ENCODE assay signal across 25 mouse cellular contexts in genomic region chr2:163393976-163394375, GRCm38 (mm10). TPM values are rescaled to one million over a fixed set of nuclear protein-coding genes. Genes with fewer than 3 reads are reported as not detected.
A peak's percentile ranks its signal among the peaks of the same experiment; 100 is the strongest.
DNase-seq lines count a peak whose midpoint lies in the region; ATAC-seq and TF ChIP-seq lines count a peak whose summit lies in the region.
"Had no signal": no experiment of that assay in that cellular context is flagged by ENCODE, and none has a peak within 500 bp of the region (broad histone marks: within the 10 kb centered on the region; RNA-seq: fewer than 3 reads in every experiment).

No protein-coding gene starts in this region.

- H3K27ac ChIP-seq in heart, adult 2 months: peak overlapping the region; percentile 97
- peak overlapping the region; percentile 84 to 95 for H3K27ac ChIP-seq in heart, embryonic 14.5 days (replicated peaks in 1 of 2; ENCODE audit: control insufficient read depth in 1 of 2, insufficient read depth in 1 of 2, low read depth in 2 of 2, low read length in 2 of 2)
- H3K27ac ChIP-seq in intestine, embryonic 14.5 days (ENCODE audit: low read depth): no peak overlapping the region
- no peak overlapping the region for H3K27ac ChIP-seq in stomach, embryonic 15.5 days
- H3K27ac ChIP-seq in midbrain, embryonic 15.5 days: no peak overlapping the region
- H3K27ac ChIP-seq: embryonic facial prominence, embryonic 15.5 days; hindbrain, embryonic 10.5 days; hindbrain, postnatal 0 days; left cerebral cortex, adult 2 months; limb, embryonic 10.5 days had no signal

- TF ChIP-seq POLR2A in heart, adult 2 months (IDR thresholded peaks at IDR 0.05; ENCODE audit: insufficient read depth, low read depth, low read length): no peak

- DNase-seq in heart, adult 2 months: peak in 1 of 2 experiments; percentile 39
- DNase-seq in heart, postnatal 25 days (ENCODE audit: low spot score): no peak
- DNase-seq in intestine, embryonic 14.5 days (ENCODE audit: low spot score): no peak
- no peak for DNase-seq in right cerebral cortex, postnatal 4 days
- DNase-seq: adrenal gland, postnatal 36 days; B cell, adult 2 months; cerebellum, adult 11-12 months; cerebellum, postnatal 36 days; kidney, adult 8-10 months; kidney, postnatal 4 days; layer of hippocampus, adult 9-11 months; liver, postnatal 0 days; lung, postnatal 4 days; retina, postnatal 1 day had no signal

- no peaks in the 10 kb centered on the region for H3K9me3 ChIP-seq in heart, embryonic 14.5 days (ENCODE audit: control insufficient read depth, low read length)
- no peaks in the 10 kb centered on the region for H3K9me3 ChIP-seq in intestine, embryonic 14.5 days (ENCODE audit: control insufficient read depth, low read length)
- no peaks in the 10 kb centered on the region for H3K9me3 ChIP-seq in stomach, embryonic 15.5 days
- no peaks in the 10 kb centered on the region for H3K9me3 ChIP-seq in midbrain, embryonic 15.5 days
- H3K9me3 ChIP-seq: embryonic facial prominence, embryonic 15.5 days; hindbrain, embryonic 10.5 days; limb, embryonic 10.5 days had no signal

- H3K79me2 ChIP-seq in heart, adult 2 months (replicated peaks; ENCODE audit: control insufficient read depth, insufficient read depth, low read length): 0 out of 2 replicates have a peak, but pooled peaks cover 1% of the 10 kb centered on the region

- TF ChIP-seq CTCF in heart, adult 2 months (IDR thresholded peaks at IDR 0.05): no peak

- H3K9ac ChIP-seq in heart, adult 2 months (ENCODE audit: low read depth, low read length): peak overlapping the region; percentile 47
- peak overlapping the region; percentile 94 for H3K9ac ChIP-seq in heart, embryonic 14.5 days (ENCODE audit: low read length)
- 0 out of 2 replicates have a peak overlapping the region, but pooled peaks have one; percentile 6 for H3K9ac ChIP-seq in intestine, embryonic 14.5 days (ENCODE audit: low read length)
- no peak overlapping the region for H3K9ac ChIP-seq in stomach, embryonic 15.5 days
- H3K9ac ChIP-seq in midbrain, embryonic 15.5 days: no peak overlapping the region
- H3K9ac ChIP-seq: embryonic facial prominence, embryonic 15.5 days; liver, postnatal 0 days had no signal

- H3K4me3 ChIP-seq in heart, adult 2 months: peak overlapping the region; percentile 63
- peak overlapping the region; percentile 76 to 91 for H3K4me3 ChIP-seq in heart, embryonic 14.5 days (ENCODE audit: control insufficient read depth in 1 of 2, insufficient read depth in 1 of 2, low read depth in 1 of 2, low read length in 2 of 2)
- H3K4me3 ChIP-seq in intestine, embryonic 14.5 days (ENCODE audit: low read depth, low read length): no peak overlapping the region
- peak overlapping the region; percentile 3; the same call in 1 of the 2 replicates for H3K4me3 ChIP-seq in stomach, embryonic 15.5 days (replicated peaks)
- H3K4me3 ChIP-seq in midbrain, embryonic 15.5 days: no peak overlapping the region
- H3K4me3 ChIP-seq: embryonic facial prominence, embryonic 15.5 days; hindbrain, embryonic 10.5 days; left cerebral cortex, adult 2 months; limb, embryonic 10.5 days had no signal

- H3K4me1 ChIP-seq in heart, adult 2 months (ENCODE audit: control insufficient read depth, insufficient read depth, low read length): peaks cover 12% of the 10 kb centered on the region
- peaks cover 23 to 26% of the 10 kb centered on the region in 2 experiments for H3K4me1 ChIP-seq in heart, embryonic 14.5 days (ENCODE audit: control insufficient read depth in 2 of 2, insufficient read depth in 2 of 2, low read length in 2 of 2)
- peaks cover 10% of the 10 kb centered on the region for H3K4me1 ChIP-seq in intestine, embryonic 14.5 days (replicated peaks; ENCODE audit: control insufficient read depth, insufficient read depth, low read length)
- 0 out of 2 replicates have a peak, but pooled peaks cover 11% of the 10 kb centered on the region for H3K4me1 ChIP-seq in stomach, embryonic 15.5 days
- H3K4me1 ChIP-seq in midbrain, embryonic 15.5 days: no peaks in the 10 kb centered on the region

- H3K36me3 ChIP-seq in heart, adult 2 months (ENCODE audit: control insufficient read depth, insufficient read depth, low read length): peaks cover 10% of the 10 kb centered on the region
- H3K36me3 ChIP-seq in heart, embryonic 14.5 days (ENCODE audit: control insufficient read depth, insufficient read depth, low read length): peaks cover 21% of the 10 kb centered on the region
- no peaks in the 10 kb centered on the region for H3K36me3 ChIP-seq in intestine, embryonic 14.5 days (ENCODE audit: control insufficient read depth, insufficient read depth, low read length)
- no peaks in the 10 kb centered on the region for H3K36me3 ChIP-seq in stomach, embryonic 15.5 days
- no peaks in the 10 kb centered on the region for H3K36me3 ChIP-seq in midbrain, embryonic 15.5 days (replicated peaks)
- H3K36me3 ChIP-seq: embryonic facial prominence, embryonic 15.5 days; hindbrain, embryonic 10.5 days; limb, embryonic 10.5 days had no signal

- peak overlapping the region; percentile 80 for H3K4me2 ChIP-seq in heart, embryonic 14.5 days (ENCODE audit: low read length)
- H3K4me2 ChIP-seq in intestine, embryonic 14.5 days (ENCODE audit: low read length): peak overlapping the region; percentile 48
- peak overlapping the region; percentile 32; the same call in 1 of the 2 replicates for H3K4me2 ChIP-seq in stomach, embryonic 15.5 days
- no peak overlapping the region for H3K4me2 ChIP-seq in midbrain, embryonic 15.5 days
- H3K4me2 ChIP-seq: embryonic facial prominence, embryonic 15.5 days had no signal

- intact Hi-C loops in heart, adult 2 months (cut with DNase I): loop anchor here (2.0 kb wide), 1 partner anchor 29 kb away; no protein-coding TSS in a partner anchor
- intact Hi-C loops in heart, postnatal 25 days (cut with DNase I): no loop called here

- no peak for TF ChIP-seq EP300 in heart, adult 2 months (IDR thresholded peaks at IDR 0.05; ENCODE audit: insufficient read depth, low read depth, low read length)

- 43% methylated on average over 6 of the region's 6 CpGs for WGBS in heart, adult 2 months
- 26% methylated on average over 6 of the region's 6 CpGs for WGBS in heart, embryonic 14.5 days
- WGBS in intestine, embryonic 14.5 days: 66% methylated on average over 6 of the region's 6 CpGs
- WGBS in stomach, embryonic 15.5 days: 67% methylated on average over 6 of the region's 6 CpGs
- WGBS in midbrain, embryonic 15.5 days: 66% methylated on average over 6 of the region's 6 CpGs

- no peaks in the 10 kb centered on the region for H3K27me3 ChIP-seq in heart, adult 2 months (ENCODE audit: control insufficient read depth, insufficient read depth, low read length)
- no peaks in the 10 kb centered on the region for H3K27me3 ChIP-seq in heart, embryonic 14.5 days (ENCODE audit: control insufficient read depth, insufficient read depth, low read length)
- H3K27me3 ChIP-seq in intestine, embryonic 14.5 days (replicated peaks; ENCODE audit: control insufficient read depth, insufficient read depth, low read length): no peaks in the 10 kb centered on the region
- H3K27me3 ChIP-seq in stomach, embryonic 15.5 days (replicated peaks): no peaks in the 10 kb centered on the region
- no peaks in the 10 kb centered on the region for H3K27me3 ChIP-seq in midbrain, embryonic 15.5 days (replicated peaks)
- H3K27me3 ChIP-seq: embryonic facial prominence, embryonic 15.5 days had no signal

- ATAC-seq in heart, embryonic 14.5 days (ENCODE audit: insufficient number of reproducible peaks, insufficient read depth, low FRiP score, low read depth): no peak
- 0 out of 2 replicates have a peak, but pooled peaks have one; percentile 12 for ATAC-seq in intestine, embryonic 14.5 days (replicated peaks; ENCODE audit: low FRiP score, low TSS enrichment, low read depth)
- ATAC-seq in stomach, embryonic 15.5 days (ENCODE audit: insufficient read depth, low FRiP score, low read depth): no peak
- no peak for ATAC-seq in midbrain, embryonic 15.5 days (replicated peaks)
- ATAC-seq: forebrain, embryonic 16.5 days; hindbrain, postnatal 0 days; liver, postnatal 0 days had no signal

RNA-seq across cellular contexts. Expression of gene Jph2, which starts 3.8 kb away (rescaled TPM):
- total RNA-seq in heart, adult 2 months (2021): 100 to 1,000 TPM; 389 to 391 TPM
- 193 and 253 TPM in 2 replicates for polyA plus RNA-seq in heart, adult 2 months (2012; rRNA removed)
- 100 to 1,000 TPM; 374 to 418 TPM for total RNA-seq in heart, postnatal 25 days (2021)
- polyA plus RNA-seq in heart, embryonic 14.5 days (2014; fragmentation: Nextera tagmentation; extraction: Ambion mirVana): 25.5 and 29.4 TPM in 2 replicates
- 5.6 and 5.9 TPM in 2 replicates for polyA plus RNA-seq in intestine, embryonic 14.5 days (2014; fragmentation: Nextera tagmentation; extraction: Ambion mirVana)
- 12.7 and 13.1 TPM in 2 replicates for polyA plus RNA-seq in stomach, embryonic 15.5 days (2015; fragmentation: Nextera tagmentation; extraction: Ambion mirVana)
- 0.93 and 0.94 TPM in 2 replicates for polyA plus RNA-seq in midbrain, embryonic 15.5 days (2015; fragmentation: Nextera tagmentation; extraction: Ambion mirVana)

RNA-seq across cellular contexts. Expression of gene Oser1, which starts 30.5 kb away (rescaled TPM):
- 10 to 100 TPM; 19.6 to 21.2 TPM for total RNA-seq in heart, adult 2 months (2021)
- polyA plus RNA-seq in heart, adult 2 months (2012; rRNA removed): 9.7 and 16.4 TPM in 2 replicates
- total RNA-seq in heart, postnatal 25 days (2021): 10 to 100 TPM; 21.0 to 21.6 TPM
- polyA plus RNA-seq in heart, embryonic 14.5 days (2014; fragmentation: Nextera tagmentation; extraction: Ambion mirVana): 52.6 and 56.8 TPM in 2 replicates
- polyA plus RNA-seq in intestine, embryonic 14.5 days (2014; fragmentation: Nextera tagmentation; extraction: Ambion mirVana): 88.9 and 97.7 TPM in 2 replicates
- polyA plus RNA-seq in stomach, embryonic 15.5 days (2015; fragmentation: Nextera tagmentation; extraction: Ambion mirVana): 79.1 and 84.6 TPM in 2 replicates
- polyA plus RNA-seq in midbrain, embryonic 15.5 days (2015; fragmentation: Nextera tagmentation; extraction: Ambion mirVana): 73.1 and 78.7 TPM in 2 replicates

RNA-seq across cellular contexts. Expression of gene Gdap1l1, which starts 44.3 kb away (rescaled TPM):
- total RNA-seq in heart, adult 2 months (2021): not detected
- polyA plus RNA-seq in heart, adult 2 months (2012; rRNA removed): 0.23 and 0.25 TPM in 2 replicates
- not detected for total RNA-seq in heart, postnatal 25 days (2021)
- polyA plus RNA-seq in heart, embryonic 14.5 days (2014; fragmentation: Nextera tagmentation; extraction: Ambion mirVana): 0.39 and 0.54 TPM in 2 replicates
- polyA plus RNA-seq in intestine, embryonic 14.5 days (2014; fragmentation: Nextera tagmentation; extraction: Ambion mirVana): 9.7 and 13.2 TPM in 2 replicates
- polyA plus RNA-seq in stomach, embryonic 15.5 days (2015; fragmentation: Nextera tagmentation; extraction: Ambion mirVana): 5.8 and 6.3 TPM in 2 replicates
- 145 and 146 TPM in 2 replicates for polyA plus RNA-seq in midbrain, embryonic 15.5 days (2015; fragmentation: Nextera tagmentation; extraction: Ambion mirVana)
- total RNA-seq: gastrocnemius, postnatal 4 days; liver, adult 2 months had no signal
- polyA plus RNA-seq: liver, adult 2 months; liver, postnatal 0 days had no signal

Comparison
In these comparisons a context has a peak if more than half of its experiments do, and no peak if none do; other contexts are left out.
1. H3K27ac ChIP-seq: peak in heart, adult 2 months (single experiment) and heart, embryonic 14.5 days (2 of 2); none in intestine, embryonic 14.5 days (single experiment), stomach, embryonic 15.5 days (single experiment) and midbrain, embryonic 15.5 days (single experiment).
2. H3K4me3 ChIP-seq: peak in heart, adult 2 months (single experiment), heart, embryonic 14.5 days (2 of 2) and stomach, embryonic 15.5 days (single experiment); none in intestine, embryonic 14.5 days (single experiment) and midbrain, embryonic 15.5 days (single experiment).
3. H3K9ac ChIP-seq: peak in heart, adult 2 months (single experiment), heart, embryonic 14.5 days (single experiment) and intestine, embryonic 14.5 days (single experiment); none in stomach, embryonic 15.5 days (single experiment) and midbrain, embryonic 15.5 days (single experiment).
4. RNA of gene Gdap1l1, which starts 44.3 kb away (polyA plus RNA-seq): 145 to 146 TPM in midbrain, embryonic 15.5 days; 9.7 to 13.2 TPM in intestine, embryonic 14.5 days, 5.8 to 6.3 TPM in stomach, embryonic 15.5 days, 0.39 to 0.54 TPM in heart, embryonic 14.5 days and 0.23 to 0.25 TPM in heart, adult 2 months; every median in the first group is over 10 times any median in the second.